Mouse (Mus musculus): ENCODE measurements around the gene Gart. TPM values are rescaled to one million over a fixed set of nuclear protein-coding genes. Genes with fewer than 3 reads are reported as not detected.
A peak's percentile ranks its signal among the peaks of the same experiment; 100 is the strongest.

Gart gene
- total RNA-seq, 2 experiments from 2014 or later: 73.3 to 83.7 TPM

- DNase-seq (ENCODE audit: low spot score in 2 of 2): no peak
These were observed 34.2 kb downstream of the Gart start for GRCm38 (mm10) chr16:91612525-91612924.

DNA sequence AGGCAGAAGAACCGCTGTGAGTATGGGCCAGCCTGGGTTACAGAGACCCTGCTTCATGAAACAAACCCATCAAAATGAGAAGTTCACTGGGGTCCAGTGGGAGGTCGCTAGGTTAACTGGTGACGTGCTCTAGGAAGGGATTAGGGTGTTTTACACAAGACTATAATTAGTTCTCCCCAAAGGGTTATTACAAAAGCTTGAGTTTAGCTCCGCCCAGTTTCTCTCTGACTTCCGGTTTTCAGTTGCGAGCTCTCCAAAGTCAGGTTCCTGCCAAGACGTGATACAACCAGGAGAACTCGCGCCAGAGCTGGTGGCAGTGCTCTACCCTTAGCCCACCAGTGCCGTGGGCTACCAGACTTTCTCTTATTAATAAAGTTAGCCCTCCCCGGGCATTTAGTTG, 35.5 kb downstream of the Gart start:
- DNase-seq (ENCODE audit: low spot score in 2 of 2): no peak

DNA sequence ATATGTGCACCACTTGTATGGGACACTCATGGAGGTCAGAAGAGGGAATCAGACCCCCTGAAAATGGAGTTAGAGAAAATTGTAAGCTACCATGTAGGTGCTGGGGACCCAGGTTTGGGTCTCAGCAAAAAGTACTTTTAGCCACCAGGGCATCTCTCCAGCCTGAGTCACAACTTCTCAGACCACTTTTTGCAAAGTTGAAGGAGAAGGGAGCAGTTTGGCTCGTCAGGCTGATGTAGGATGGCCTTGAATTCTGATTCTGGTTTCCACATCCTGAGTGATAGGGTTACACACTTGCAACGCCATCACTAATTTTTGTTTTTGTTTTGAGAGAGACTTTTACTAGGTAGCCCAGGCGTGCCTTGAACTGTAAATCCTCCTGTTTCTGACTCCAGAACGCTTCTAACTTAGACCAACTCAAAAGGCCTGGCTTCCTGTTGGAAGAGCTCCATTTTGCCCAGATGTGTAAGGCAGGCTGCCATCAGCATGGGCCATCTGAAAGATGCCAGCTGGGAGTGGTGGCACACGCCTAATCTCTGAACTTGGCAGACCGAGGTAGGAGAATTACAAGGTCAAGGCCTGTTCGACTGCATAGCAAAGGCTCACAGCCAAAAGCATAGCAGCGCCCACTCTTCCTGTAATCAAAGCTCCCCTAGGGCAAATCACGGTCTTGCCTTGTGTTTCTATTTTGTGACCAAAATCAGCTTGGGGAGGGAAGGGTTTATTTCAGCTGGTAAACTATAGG, 37.1 kb downstream of the Gart start:
- DNase-seq (ENCODE audit: low spot score in 2 of 2): peak in 1 of 2 experiments; percentile 38

GRCm38 (mm10) chr16:91606958-91607357, 39.8 kb downstream of the Gart start:
- no peak for DNase-seq (ENCODE audit: low spot score in 2 of 2)

- no peak for DNase-seq (ENCODE audit: low spot score in 2 of 2)
These were observed 41.6 kb downstream of the Gart start for GRCm38 (mm10) chr16:91605156-91605555.

- no peak for DNase-seq (ENCODE audit: low spot score in 2 of 2)
These were observed 45.1 kb downstream of the Gart start for GRCm38 (mm10) chr16:91601693-91602092.

- DNase-seq (ENCODE audit: low spot score in 2 of 2): no peak
These were observed 45.7 kb downstream of the Gart start for GRCm38 (mm10) chr16:91601081-91601480.

GRCm38 (mm10) chr16:91599242-91599641, 47.5 kb downstream of the Gart start:
- DNase-seq (ENCODE audit: low spot score in 2 of 2): no peak

DNA sequence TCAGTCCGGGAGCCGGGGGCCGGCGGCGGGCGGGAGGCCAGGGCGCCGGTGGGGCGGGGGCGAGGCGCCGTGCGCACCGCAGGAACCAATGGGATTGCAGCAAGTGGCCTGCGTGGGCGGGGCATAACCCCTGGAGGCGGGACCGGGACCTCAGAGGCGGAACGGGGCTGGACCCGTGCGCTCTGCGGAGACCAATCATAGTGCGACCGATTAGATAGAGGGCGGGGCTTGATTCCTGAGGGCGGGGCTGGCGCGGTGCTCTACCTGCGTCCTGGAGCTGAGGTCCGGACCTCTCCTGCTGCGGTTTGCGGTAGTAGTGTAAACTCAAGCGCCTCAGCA, 49.1 kb downstream of the Gart start, which contains the start of gene Tmem50b:
Gene Tmem50b (minus strand): TSS at position 129 of the 339 bp plus-strand sequence.
- peak; percentile 94 to 98 for DNase-seq (ENCODE audit: low spot score in 2 of 2)

GRCm38 (mm10) chr16:91596779-91597671, 49.7 kb downstream of the Gart start:
- DNase-seq (ENCODE audit: low spot score in 2 of 2): peak in 1 of 2 experiments; percentile 29

DNA sequence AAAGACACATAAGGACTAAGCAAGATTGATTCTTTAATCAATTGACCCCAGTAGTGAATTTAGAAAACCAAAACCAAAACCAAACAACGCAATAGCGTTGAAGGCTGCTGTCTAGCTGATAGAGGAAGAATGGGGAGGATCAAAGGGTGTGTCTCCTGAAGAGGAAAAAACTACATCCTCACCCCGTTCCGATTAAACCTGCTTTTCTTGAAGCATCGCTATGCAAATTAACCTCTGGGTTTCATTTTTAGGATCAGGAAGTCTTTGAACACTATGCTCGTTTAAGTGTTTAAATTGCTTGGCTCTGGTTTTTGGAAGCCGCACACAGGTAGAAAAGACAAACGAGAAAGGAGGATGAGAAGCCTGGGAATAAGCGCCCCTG, 50.4 kb downstream of the Gart start:
- DNase-seq (ENCODE audit: low spot score in 2 of 2): no peak

DNA sequence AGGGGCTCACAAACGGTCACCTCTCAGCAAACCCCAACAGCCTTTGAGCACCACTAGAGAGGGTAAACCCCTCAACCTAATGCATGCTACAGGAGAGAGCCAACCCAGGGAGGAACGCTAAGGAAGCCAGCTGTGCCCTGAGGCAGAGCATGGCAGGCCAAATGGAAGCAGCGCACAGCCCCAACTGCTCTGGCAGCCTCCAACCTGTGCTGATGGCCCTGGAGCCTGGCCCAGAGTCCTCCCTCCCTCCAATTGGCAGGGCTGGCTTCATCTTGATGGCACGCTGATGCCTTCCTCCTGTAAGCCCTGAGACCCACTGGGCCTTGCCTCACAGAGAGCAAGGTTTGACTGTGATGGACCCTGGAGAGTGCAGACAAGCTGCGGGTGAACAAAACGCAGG, 51.7 kb downstream of the Gart start:
- no peak for DNase-seq (ENCODE audit: low spot score in 2 of 2)

GRCm38 (mm10) chr16:91593262-91593661, 53.5 kb downstream of the Gart start:
- DNase-seq (ENCODE audit: low spot score in 2 of 2): no peak

DNA sequence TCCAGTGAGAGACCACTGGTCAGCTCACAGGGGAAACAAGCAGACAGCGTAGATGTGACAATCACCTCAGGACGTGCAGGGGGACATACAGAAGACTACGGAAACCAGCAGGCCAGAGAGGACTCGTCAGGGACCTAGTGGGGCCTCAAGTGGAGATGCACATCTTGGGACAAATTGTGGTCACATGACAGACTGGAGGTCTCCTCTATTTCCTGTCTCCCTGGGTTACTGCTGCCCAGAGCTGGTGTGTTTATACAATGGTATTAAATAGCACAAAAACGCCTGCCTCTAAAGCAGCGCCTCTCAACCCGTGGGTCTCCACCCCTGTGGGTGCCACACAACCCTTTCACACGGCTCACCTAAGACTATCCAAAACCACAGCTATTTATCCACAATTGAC, 54.6 kb downstream of the Gart start:
- DNase-seq (ENCODE audit: low spot score in 2 of 2): no peak

DNA sequence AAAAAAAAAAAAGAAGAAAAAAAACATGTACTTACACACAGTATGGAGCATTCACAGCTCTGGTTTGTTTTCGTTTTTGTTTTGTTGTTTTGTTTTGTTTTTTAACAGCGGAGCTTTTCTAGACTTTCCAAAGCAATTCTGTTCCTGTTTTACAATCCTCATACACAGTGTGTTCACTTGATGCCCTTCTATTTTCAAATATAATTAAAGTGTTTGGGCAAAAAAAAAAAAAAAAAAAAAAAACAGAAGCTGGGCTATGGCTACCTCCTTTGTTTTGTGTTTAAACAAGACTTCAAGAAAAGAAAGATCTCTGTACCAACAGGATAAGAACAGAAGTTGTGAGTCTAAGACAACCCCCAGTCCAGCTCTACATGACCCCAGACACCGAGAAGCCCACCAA, 58.0 kb downstream of the Gart start:
- no peak for DNase-seq (ENCODE audit: low spot score in 2 of 2)

- no peak for DNase-seq (ENCODE audit: low spot score in 2 of 2)
These were observed 58.9 kb downstream of the Gart start for GRCm38 (mm10) chr16:91587730-91588453.

DNA sequence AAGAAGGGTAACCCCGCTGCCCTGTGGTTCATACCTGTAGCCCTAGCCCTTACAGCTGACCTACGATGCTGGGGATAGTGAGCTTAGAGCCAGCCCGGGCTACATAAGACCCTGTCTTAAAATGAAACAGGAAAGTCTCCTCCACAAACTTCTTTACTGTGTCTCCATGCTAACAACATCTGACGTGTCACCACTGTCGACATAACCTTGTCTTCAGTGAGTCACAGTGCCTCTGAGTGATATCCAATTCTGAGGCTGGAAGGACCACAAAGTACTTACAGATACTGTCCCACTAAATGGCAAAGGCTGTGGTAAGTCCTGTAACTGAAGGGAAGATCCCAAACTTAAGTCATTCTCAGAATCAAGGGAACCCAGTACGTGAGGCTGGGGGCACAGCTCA, 60.5 kb downstream of the Gart start:
- DNase-seq (ENCODE audit: low spot score in 2 of 2): no peak

DNA sequence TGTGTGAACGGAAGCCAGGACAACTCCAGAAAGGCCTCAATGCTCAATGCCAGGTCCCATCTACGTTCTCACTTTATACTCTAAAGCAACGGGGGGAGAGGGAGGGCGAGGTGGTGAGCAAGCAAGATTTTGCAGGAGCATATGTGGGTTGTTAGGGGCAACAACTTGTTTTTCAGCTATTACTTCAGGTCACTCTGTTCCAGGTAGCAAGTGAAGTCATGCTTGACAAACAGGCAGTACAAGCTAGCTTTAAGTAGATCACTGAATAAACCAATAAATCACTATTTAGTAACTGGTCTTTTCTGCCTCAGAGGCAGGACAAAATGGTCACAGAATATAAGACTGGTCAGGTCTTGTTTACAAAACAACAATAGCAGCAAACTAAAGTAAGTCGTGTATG, 61.1 kb downstream of the Gart start:
- DNase-seq (ENCODE audit: low spot score in 2 of 2): no peak

DNA sequence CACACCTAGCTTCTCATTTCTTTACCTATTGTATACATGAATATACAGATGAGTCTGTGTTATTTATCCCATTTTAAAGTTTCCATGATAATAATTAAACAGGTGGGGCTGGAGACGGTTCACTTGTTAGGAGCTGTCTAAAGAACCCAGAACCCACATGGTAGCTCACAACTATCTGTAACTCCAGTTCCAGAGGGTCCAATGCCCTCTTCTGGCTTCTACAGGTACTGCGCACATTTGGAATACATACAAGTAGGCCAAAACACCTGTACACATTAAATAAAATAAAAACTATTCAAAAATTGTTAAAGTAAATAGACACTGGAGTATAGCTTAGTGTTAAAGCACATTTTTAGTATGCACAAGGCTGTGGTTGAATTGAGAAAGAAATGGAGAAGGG, 64.4 kb downstream of the Gart start:
- DNase-seq (ENCODE audit: low spot score in 2 of 2): no peak

GRCm38 (mm10) chr16:91578980-91579720, 67.6 kb downstream of the Gart start:
- DNase-seq (ENCODE audit: low spot score in 2 of 2): no peak

DNA sequence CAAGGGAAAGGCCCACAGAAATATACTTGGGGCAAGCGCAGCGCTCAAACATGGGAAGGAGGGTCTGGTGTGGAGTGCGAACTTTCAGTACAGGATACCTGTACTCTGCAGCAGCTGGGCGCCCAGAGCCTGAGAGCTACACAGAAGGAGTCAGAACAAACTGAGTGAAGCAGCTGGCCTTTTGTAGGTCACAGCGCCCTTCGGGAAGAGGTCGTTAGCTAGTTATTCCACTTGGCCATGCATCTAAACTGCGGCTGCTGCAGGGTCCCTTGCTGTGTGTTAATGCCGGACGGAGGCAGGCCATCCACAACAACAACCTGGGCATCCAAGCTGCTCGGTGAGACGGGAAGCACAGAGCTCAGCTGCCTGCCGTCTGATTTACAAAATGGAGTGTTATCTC, 71.6 kb downstream of the Gart start:
- no peak for DNase-seq (ENCODE audit: low spot score in 2 of 2)

Data from gastrocnemius, postnatal 4 days (tissue).